Comparison of ENCODE assay signal across 15 mouse cellular contexts in genomic region chr4:151957584-151958315, GRCm38 (mm10). TPM values are rescaled to one million over a fixed set of nuclear protein-coding genes. Genes with fewer than 3 reads are reported as not detected.
DNase-seq lines count a peak whose midpoint lies in the region; ATAC-seq and TF ChIP-seq lines count a peak whose summit lies in the region.
"Had no signal": no experiment of that assay in that cellular context is flagged by ENCODE, and none has a peak within 500 bp of the region (broad histone marks: within the 10 kb centered on the region; RNA-seq: fewer than 3 reads in every experiment).

No protein-coding gene starts in this region.

- H3K9me3 ChIP-seq in intestine, embryonic 15.5 days: no peaks in the 10 kb centered on the region
- H3K9me3 ChIP-seq in intestine, postnatal 0 days (ENCODE audit: control insufficient read depth): no peaks in the 10 kb centered on the region
- no peaks in the 10 kb centered on the region for H3K9me3 ChIP-seq in limb, embryonic 10.5 days (replicated peaks)
- H3K9me3 ChIP-seq in midbrain, embryonic 15.5 days: no peaks in the 10 kb centered on the region
- H3K9me3 ChIP-seq: heart, embryonic 15.5 days; hindbrain, embryonic 13.5 days had no signal

- DNase-seq in c-Kit-positive CD71-positive TER-119-negative erythroid progenitor cells, embryonic 14.5 days (ENCODE audit: low read depth): peak; percentile 60
- no peak for DNase-seq in limb, embryonic 10.5 days (ENCODE audit: low spot score)
- DNase-seq in urinary bladder, postnatal 10 days (ENCODE audit: low spot score): no peak
- no peak for DNase-seq in adrenal gland, postnatal 36 days
- DNase-seq: adrenal gland, postnatal 14 days; cerebellum, adult 11 months; forebrain, postnatal 0 days; gastrocnemius, postnatal 25 days; kidney, adult 9 months had no signal

- no peaks in the 10 kb centered on the region for H3K4me1 ChIP-seq in intestine, embryonic 15.5 days (replicated peaks)
- H3K4me1 ChIP-seq in intestine, postnatal 0 days (replicated peaks; ENCODE audit: control insufficient read depth, insufficient read depth, low read length): no peaks in the 10 kb centered on the region
- no peaks in the 10 kb centered on the region for H3K4me1 ChIP-seq in limb, embryonic 10.5 days
- H3K4me1 ChIP-seq in midbrain, embryonic 15.5 days: no peaks in the 10 kb centered on the region
- H3K4me1 ChIP-seq: heart, embryonic 15.5 days; hindbrain, embryonic 13.5 days had no signal

- WGBS in intestine, embryonic 15.5 days: 79% methylated on average over 9 of the region's 9 CpGs
- whole genome bisulfite sequencing in intestine, postnatal 0 days: 64% methylated on average over 9 of the region's 9 CpGs
- 87% methylated on average over 9 of the region's 9 CpGs for WGBS in limb, embryonic 10.5 days
- WGBS in midbrain, embryonic 15.5 days: 92% methylated on average over 9 of the region's 9 CpGs

- peak; percentile 58; the same call in 1 of the 2 replicates for ATAC-seq in intestine, embryonic 15.5 days
- ATAC-seq in intestine, postnatal 0 days: no peak
- peak; percentile 63 for ATAC-seq in megakaryocyte progenitor cell, adult 5-6 weeks (replicated peaks; ENCODE audit: poor library complexity)
- ATAC-seq in midbrain, embryonic 15.5 days (replicated peaks): no peak
- ATAC-seq: forebrain, postnatal 0 days had no signal

- no peak overlapping the region for H3K9ac ChIP-seq in intestine, embryonic 15.5 days
- no peak overlapping the region for H3K9ac ChIP-seq in intestine, postnatal 0 days (ENCODE audit: low read depth, low read length)
- H3K9ac ChIP-seq in midbrain, embryonic 15.5 days: no peak overlapping the region
- H3K9ac ChIP-seq: forebrain, postnatal 0 days; heart, embryonic 15.5 days; hindbrain, embryonic 13.5 days had no signal

- H3K27me3 ChIP-seq in intestine, embryonic 15.5 days (replicated peaks): no peaks in the 10 kb centered on the region
- no peaks in the 10 kb centered on the region for H3K27me3 ChIP-seq in intestine, postnatal 0 days (replicated peaks; ENCODE audit: control insufficient read depth, insufficient read depth, low read length)
- H3K27me3 ChIP-seq in limb, embryonic 10.5 days (ENCODE audit: low read depth, poor library complexity, severe bottlenecking): no peaks in the 10 kb centered on the region
- H3K27me3 ChIP-seq in midbrain, embryonic 15.5 days (replicated peaks): no peaks in the 10 kb centered on the region
- H3K27me3 ChIP-seq: heart, embryonic 15.5 days; hindbrain, embryonic 13.5 days had no signal

- no peak for TF ChIP-seq CTCF in intestine, postnatal 0 days (IDR thresholded peaks at IDR 0.05; ENCODE audit: low read depth)

- H3K4me2 ChIP-seq in intestine, embryonic 15.5 days (replicated peaks): no peak overlapping the region
- no peak overlapping the region for H3K4me2 ChIP-seq in intestine, postnatal 0 days (replicated peaks; ENCODE audit: low read depth)
- H3K4me2 ChIP-seq in midbrain, embryonic 15.5 days: no peak overlapping the region
- H3K4me2 ChIP-seq: heart, embryonic 15.5 days; hindbrain, embryonic 13.5 days had no signal

- H3K27ac ChIP-seq in intestine, embryonic 15.5 days: no peak overlapping the region
- no peak overlapping the region; the same call in 1 of the 2 replicates for H3K27ac ChIP-seq in intestine, postnatal 0 days (ENCODE audit: low read depth, low read length)
- 0 out of 2 replicates have a peak overlapping the region, but pooled peaks have one; percentile 2 for H3K27ac ChIP-seq in limb, embryonic 10.5 days
- H3K27ac ChIP-seq in midbrain, embryonic 15.5 days: no peak overlapping the region
- H3K27ac ChIP-seq: heart, embryonic 15.5 days; hindbrain, embryonic 13.5 days had no signal

- H3K4me3 ChIP-seq in intestine, embryonic 15.5 days (replicated peaks): no peak overlapping the region
- H3K4me3 ChIP-seq in intestine, postnatal 0 days (ENCODE audit: low read depth, low read length): no peak overlapping the region
- no peak overlapping the region for H3K4me3 ChIP-seq in limb, embryonic 10.5 days
- H3K4me3 ChIP-seq in midbrain, embryonic 15.5 days: no peak overlapping the region
- H3K4me3 ChIP-seq: heart, embryonic 15.5 days; hindbrain, embryonic 13.5 days had no signal

- peaks cover 52% of the 10 kb centered on the region for H3K36me3 ChIP-seq in intestine, embryonic 15.5 days
- peaks cover 68% of the 10 kb centered on the region for H3K36me3 ChIP-seq in intestine, postnatal 0 days (ENCODE audit: control insufficient read depth, insufficient read depth)
- peaks cover 93% of the 10 kb centered on the region for H3K36me3 ChIP-seq in limb, embryonic 10.5 days
- H3K36me3 ChIP-seq in midbrain, embryonic 15.5 days (replicated peaks): peaks cover 38% of the 10 kb centered on the region

RNA-seq across cellular contexts. Expression of gene Dnajc11, which starts 24.3 kb away (rescaled TPM):
- 73.2 and 75.6 TPM in 2 replicates for polyA plus RNA-seq in intestine, embryonic 15.5 days (2015; fragmentation: Nextera tagmentation; extraction: Ambion mirVana)
- 25.7 and 29.7 TPM in 2 replicates for polyA plus RNA-seq in intestine, postnatal 0 days (2015; fragmentation: Nextera tagmentation; extraction: Ambion mirVana)
- polyA plus RNA-seq in limb, embryonic 10.5 days (2016; fragmentation: Nextera tagmentation; extraction: Ambion mirVana): 121 TPM in 2 replicates
- total RNA-seq in megakaryocyte progenitor cell, adult 5-6 weeks (2015): 35.5 and 45.2 TPM in 2 replicates
- 89.2 and 106 TPM in 2 replicates for total RNA-seq in megakaryocyte progenitor cell, adult 5-6 weeks (2017)
- 89.4 and 92.5 TPM in 2 replicates for polyA plus RNA-seq in midbrain, embryonic 15.5 days (2015; fragmentation: Nextera tagmentation; extraction: Ambion mirVana)
- total RNA-seq in adrenal gland, postnatal 36 days (2021): 10 to 100 TPM; 93.5 to 95.9 TPM

RNA-seq across cellular contexts. Expression of gene Thap3, which starts 31.0 kb away (rescaled TPM):
- polyA plus RNA-seq in intestine, embryonic 15.5 days (2015; fragmentation: Nextera tagmentation; extraction: Ambion mirVana): 31.2 and 32.0 TPM in 2 replicates
- 15.4 and 16.6 TPM in 2 replicates for polyA plus RNA-seq in intestine, postnatal 0 days (2015; fragmentation: Nextera tagmentation; extraction: Ambion mirVana)
- 36.0 and 43.1 TPM in 2 replicates for polyA plus RNA-seq in limb, embryonic 10.5 days (2016; fragmentation: Nextera tagmentation; extraction: Ambion mirVana)
- 7.2 and 8.0 TPM in 2 replicates for total RNA-seq in megakaryocyte progenitor cell, adult 5-6 weeks (2015)
- total RNA-seq in megakaryocyte progenitor cell, adult 5-6 weeks (2017): 6.1 and 6.4 TPM in 2 replicates
- 38.3 and 39.5 TPM in 2 replicates for polyA plus RNA-seq in midbrain, embryonic 15.5 days (2015; fragmentation: Nextera tagmentation; extraction: Ambion mirVana)
- total RNA-seq in adrenal gland, postnatal 36 days (2021): 10 to 100 TPM; 19.5 to 20.5 TPM

RNA-seq across cellular contexts. Expression of gene Phf13, which starts 38.3 kb away (rescaled TPM):
- polyA plus RNA-seq in intestine, embryonic 15.5 days (2015; fragmentation: Nextera tagmentation; extraction: Ambion mirVana): 20.4 and 21.0 TPM in 2 replicates
- polyA plus RNA-seq in intestine, postnatal 0 days (2015; fragmentation: Nextera tagmentation; extraction: Ambion mirVana): 10.6 and 11.0 TPM in 2 replicates
- 26.9 and 33.4 TPM in 2 replicates for polyA plus RNA-seq in limb, embryonic 10.5 days (2016; fragmentation: Nextera tagmentation; extraction: Ambion mirVana)
- total RNA-seq in megakaryocyte progenitor cell, adult 5-6 weeks (2015): 2.8 and 4.6 TPM in 2 replicates
- 1.0 and 2.7 TPM in 2 replicates for total RNA-seq in megakaryocyte progenitor cell, adult 5-6 weeks (2017)
- 22.5 and 22.7 TPM in 2 replicates for polyA plus RNA-seq in midbrain, embryonic 15.5 days (2015; fragmentation: Nextera tagmentation; extraction: Ambion mirVana)
- total RNA-seq in adrenal gland, postnatal 36 days (2021): 10 to 100 TPM; 17.2 to 17.7 TPM

RNA-seq across cellular contexts. Expression of gene Klhl21, which starts 50.9 kb away (rescaled TPM):
- 10.6 and 10.9 TPM in 2 replicates for polyA plus RNA-seq in intestine, embryonic 15.5 days (2015; fragmentation: Nextera tagmentation; extraction: Ambion mirVana)
- polyA plus RNA-seq in intestine, postnatal 0 days (2015; fragmentation: Nextera tagmentation; extraction: Ambion mirVana): 5.3 and 5.8 TPM in 2 replicates
- polyA plus RNA-seq in limb, embryonic 10.5 days (2016; fragmentation: Nextera tagmentation; extraction: Ambion mirVana): 9.7 and 10.6 TPM in 2 replicates
- total RNA-seq in megakaryocyte progenitor cell, adult 5-6 weeks (2015): 3.4 and 3.6 TPM in 2 replicates
- total RNA-seq in megakaryocyte progenitor cell, adult 5-6 weeks (2017): 6.6 and 7.9 TPM in 2 replicates
- 3.6 and 4.0 TPM in 2 replicates for polyA plus RNA-seq in midbrain, embryonic 15.5 days (2015; fragmentation: Nextera tagmentation; extraction: Ambion mirVana)
- total RNA-seq in adrenal gland, postnatal 36 days (2021): 10 to 100 TPM; 21.7 to 29.7 TPM

Comparison
In these comparisons a context has a peak if more than half of its experiments do, and no peak if none do; other contexts are left out.
1. ATAC-seq: peak in intestine, embryonic 15.5 days (single experiment) and megakaryocyte progenitor cell, adult 5-6 weeks (single experiment); none in intestine, postnatal 0 days (single experiment) and midbrain, embryonic 15.5 days (single experiment).